Mouse (Mus musculus) cerebellum, adult 2 months (tissue): ENCODE results near the gene Cldn10.

ENCODE experiments used
- CTCF ChIP-seq: fragments of 200-500 bp; IDR thresholded peaks from 2 replicates; pipeline ENCODE4 v1.5.1; 2011; ENCODE audit warnings: low read depth, mild to moderate bottlenecking, control low read depth, low read length, moderate library complexity, borderline replicate concordance; ENCODE audit not compliant: insufficient read depth
- POLR2A ChIP-seq: fragments of 200-500 bp; IDR thresholded peaks from 2 replicates; pipeline ENCODE4 v1.6.1; 2011; ENCODE audit warnings: low read length, control low read depth, borderline replicate concordance; ENCODE audit not compliant: insufficient read depth

- peak; percentile 73 for TF ChIP-seq CTCF
- no peak for TF ChIP-seq POLR2A
Observed at GRCm38 (mm10) chr14:118820111-118820510, 32.4 kb downstream of the Cldn10 start.
